Mouse (Mus musculus) intestine, embryonic 15.5 days (tissue): ENCODE measurements at regions not wholly inside any gene's neighbourhood (a gene's known extent, or its start where the extent isn't known, plus 50 kb on each side); places are given as distances from the start of the nearest gene placed in this dataset.

Experiments used
- ATAC-seq: fragments of 200-750 bp; cut with Nextera tagmentation; 2 replicates; pipeline ENCODE4 v1.8.0; 2017; ENCODE audit warnings: moderate TSS enrichment, moderate library complexity
- H3K27ac ChIP-seq: fragments of 300-500 bp; sonication (generic); 2 replicates; pipeline ENCODE4 v1.5.1; 2015; ENCODE audit warnings: mild to moderate bottlenecking, inconsistent platforms
- H3K27me3 ChIP-seq: fragments of 300-500 bp; sonication (generic); replicated peaks from 2 replicates; pipeline ENCODE4 v1.6.1; 2015; ENCODE audit warnings: inconsistent platforms
- H3K36me3 ChIP-seq: fragments of 300-500 bp; sonication (generic); 2 replicates; pipeline ENCODE4 v1.6.1; 2015; ENCODE audit warnings: inconsistent platforms
- H3K4me1 ChIP-seq: fragments of 300-500 bp; sonication (generic); replicated peaks from 2 replicates; pipeline ENCODE4 v1.6.1; 2015; ENCODE audit warnings: inconsistent platforms
- H3K4me2 ChIP-seq: fragments of 300-500 bp; sonication (generic); replicated peaks from 2 replicates; pipeline ENCODE4 v1.6.1; 2015; ENCODE audit warnings: mild to moderate bottlenecking, inconsistent platforms
- H3K4me3 ChIP-seq: fragments of 300-500 bp; sonication (generic); replicated peaks from 2 replicates; pipeline ENCODE4 v1.5.1; 2015; ENCODE audit warnings: inconsistent platforms
- H3K9ac ChIP-seq: fragments of 300-500 bp; sonication (generic); 2 replicates; pipeline ENCODE4 v1.6.1; 2015; ENCODE audit warnings: inconsistent platforms
- H3K9me3 ChIP-seq: fragments of 300-500 bp; sonication (generic); 2 replicates; pipeline ENCODE4 v1.6.1; 2016; ENCODE audit warnings: inconsistent platforms
- WGBS: fragments of 180-500 bp; shearing (Covaris S2); methylation state at CpG from one replicate; pipeline ENCODE4 v1.1.7; 2015; 5-methylcytosine and 5-hydroxymethylcytosine counted together

DNA sequence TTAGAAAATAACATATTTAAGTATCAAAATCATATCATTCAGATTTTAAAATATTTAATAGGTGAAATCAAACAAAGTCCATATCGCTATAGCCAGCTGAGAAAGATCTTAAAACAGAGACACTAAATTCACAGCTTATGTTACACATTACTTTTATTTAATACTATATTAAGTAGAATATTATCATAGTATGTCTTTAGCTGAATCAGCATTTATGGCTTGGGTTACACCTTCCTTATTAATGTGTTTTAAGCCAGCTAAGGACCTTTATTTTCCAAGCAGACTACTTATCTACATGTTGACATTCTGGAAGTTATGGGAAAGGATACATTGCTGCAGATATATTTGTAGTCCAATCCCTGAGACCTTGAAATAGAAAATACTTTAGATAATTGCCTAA is 684.9 kb upstream of the Adgrl4 start:
- Histone ChIP-seq H3K4me1 (no peaks in the 10 kb centered on the region), H3K36me3 (no peaks in the 10 kb centered on the region), H3K9me3 (no peaks in the 10 kb centered on the region), H3K27ac (no peak overlapping the region), H3K9ac (no peak overlapping the region), H3K4me3 (no peak overlapping the region), H3K27me3 (no peaks in the 10 kb centered on the region), H3K4me2 (no peak overlapping the region)
- WGBS, result 96% methylated on average over 1 of the region's 1 CpGs
- no peak for ATAC-seq

DNA sequence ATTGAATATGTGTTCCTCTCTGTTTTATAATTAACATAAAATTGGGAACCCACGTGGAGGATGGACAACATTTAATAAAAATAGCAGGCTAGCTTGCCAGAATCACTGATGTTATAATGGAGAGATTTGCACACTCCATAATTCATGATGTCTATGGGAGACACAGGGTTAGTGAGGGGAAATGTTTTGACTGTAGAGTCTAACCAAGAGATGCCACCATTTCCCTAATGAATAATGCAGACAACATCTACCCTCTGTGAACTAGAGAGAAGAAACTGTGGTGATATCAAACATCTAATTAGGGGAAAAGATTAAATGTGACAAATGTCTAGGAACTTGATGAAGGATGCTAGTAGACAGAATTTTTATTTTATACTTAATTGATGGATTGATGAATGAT is 677.8 kb upstream of the Adgrl4 start:
- Histone ChIP-seq H3K27ac (no peak overlapping the region), H3K9me3 (no peaks in the 10 kb centered on the region), H3K9ac (no peak overlapping the region), H3K4me2 (no peak overlapping the region), H3K27me3 (no peaks in the 10 kb centered on the region), H3K36me3 (no peaks in the 10 kb centered on the region), H3K4me1 (no peaks in the 10 kb centered on the region), H3K4me3 (no peak overlapping the region)
- no peak for ATAC-seq
- 58% methylated on average over 1 of the region's 1 CpGs for WGBS

DNA sequence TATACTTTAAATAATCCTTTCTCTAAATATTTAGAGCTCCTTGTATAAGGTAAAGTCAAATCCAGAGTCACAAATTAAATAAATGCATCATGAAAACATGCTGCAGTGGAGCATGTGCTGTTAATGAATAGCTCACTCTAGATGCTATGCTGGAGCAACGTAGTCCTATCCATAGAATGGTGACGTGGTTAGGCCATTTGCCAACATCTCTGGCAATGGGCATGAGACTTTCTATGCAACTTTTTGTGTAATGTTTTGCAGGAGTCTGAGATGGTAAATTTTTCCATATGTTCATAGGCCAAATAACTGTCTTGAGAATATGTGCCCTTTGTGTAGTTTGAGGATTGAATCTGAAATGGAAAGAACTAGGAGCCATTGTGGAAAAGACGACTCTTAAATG is 653.1 kb upstream of the Adgrl4 start:
- Histone ChIP-seq H3K9ac (no peak overlapping the region), H3K36me3 (no peaks in the 10 kb centered on the region), H3K27me3 (no peaks in the 10 kb centered on the region), H3K27ac (no peak overlapping the region), H3K9me3 (no peaks in the 10 kb centered on the region), H3K4me1 (no peaks in the 10 kb centered on the region), H3K4me2 (no peak overlapping the region), H3K4me3 (no peak overlapping the region)
- no peak for ATAC-seq
- 66% methylated on average over 3 of the region's 3 CpGs for WGBS

DNA sequence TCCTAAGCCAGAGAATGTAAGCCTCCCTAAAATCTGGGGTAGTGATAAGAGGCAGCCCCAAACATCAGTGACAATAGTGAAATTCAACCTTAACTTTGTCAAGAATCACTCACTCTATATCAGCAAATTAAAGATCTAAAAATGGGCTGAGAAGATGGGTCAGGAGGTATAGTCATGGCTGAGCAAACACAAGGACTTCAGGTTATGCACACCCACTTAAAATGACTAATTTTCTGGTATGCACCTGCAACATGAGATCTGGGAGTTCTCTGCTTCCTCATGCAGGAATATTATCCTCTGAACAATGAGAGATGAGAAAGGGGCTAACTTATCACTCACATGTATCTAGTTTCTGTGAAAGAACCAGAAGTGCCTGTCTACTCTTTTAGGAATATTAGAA is 619.9 kb upstream of the Adgrl4 start:
- no peak for ATAC-seq
- no peaks in the 10 kb centered on the region for H3K27me3 ChIP-seq
- H3K9me3 ChIP-seq, result no peaks in the 10 kb centered on the region
- H3K36me3 ChIP-seq, result no peaks in the 10 kb centered on the region
- H3K4me1 ChIP-seq, result no peaks in the 10 kb centered on the region
- no peak overlapping the region for H3K4me2 ChIP-seq
- no peak overlapping the region for H3K9ac ChIP-seq
- no peak overlapping the region for H3K4me3 ChIP-seq
- no peak overlapping the region for H3K27ac ChIP-seq

DNA sequence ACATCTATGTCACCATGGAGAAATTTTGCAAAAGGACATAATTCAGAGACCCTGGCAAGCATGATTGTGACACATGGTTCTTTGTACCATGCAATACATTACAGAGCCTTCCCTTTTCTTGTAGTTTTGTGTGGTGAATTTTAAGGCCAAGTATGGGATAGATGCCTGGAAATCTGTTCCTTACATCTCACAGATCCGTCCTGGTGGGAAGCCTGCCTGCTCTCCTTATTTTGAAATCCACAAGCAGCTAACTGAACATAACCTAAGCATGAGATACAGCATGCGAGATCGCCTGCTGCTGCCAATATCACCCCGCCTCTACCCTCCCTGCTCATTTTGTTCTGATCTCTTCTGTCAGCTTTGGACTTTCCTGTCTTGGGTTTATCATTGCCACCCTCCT is 618.3 kb upstream of the Adgrl4 start:
- no peaks in the 10 kb centered on the region for H3K4me1 ChIP-seq
- H3K4me3 ChIP-seq, result no peak overlapping the region
- H3K9me3 ChIP-seq, result no peaks in the 10 kb centered on the region
- no peak for ATAC-seq
- H3K27ac ChIP-seq, result no peak overlapping the region
- H3K9ac ChIP-seq, result no peak overlapping the region
- WGBS, result 85% methylated on average over 4 of the region's 4 CpGs
- no peak overlapping the region for H3K4me2 ChIP-seq
- no peaks in the 10 kb centered on the region for H3K36me3 ChIP-seq
- H3K27me3 ChIP-seq, result no peaks in the 10 kb centered on the region

DNA sequence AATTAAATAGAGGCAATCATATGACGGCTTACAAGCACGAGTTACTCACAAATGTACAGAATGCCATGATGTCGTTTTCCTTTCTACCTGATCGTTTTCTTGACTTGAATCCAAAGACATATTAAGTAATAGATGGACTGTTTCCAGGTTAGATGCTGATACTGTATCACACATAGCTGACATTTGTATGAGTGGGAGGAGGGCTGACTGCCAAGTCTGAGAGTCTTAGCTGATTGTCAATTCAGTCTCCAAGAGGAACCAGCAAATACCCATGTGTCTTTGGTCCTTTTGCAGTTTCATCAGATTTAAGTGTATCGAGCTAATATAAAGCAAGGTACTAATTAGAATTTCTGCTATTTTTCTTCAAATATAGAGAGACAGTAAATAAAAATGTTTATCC is 617.6 kb upstream of the Adgrl4 start:
- no peaks in the 10 kb centered on the region for H3K9me3 ChIP-seq
- no peak overlapping the region for H3K27ac ChIP-seq
- H3K4me1 ChIP-seq, result no peaks in the 10 kb centered on the region
- ATAC-seq, result no peak
- no peaks in the 10 kb centered on the region for H3K27me3 ChIP-seq
- no peaks in the 10 kb centered on the region for H3K36me3 ChIP-seq
- WGBS, result 80% methylated on average over 5 of the region's 5 CpGs
- no peak overlapping the region for H3K4me3 ChIP-seq
- no peak overlapping the region for H3K9ac ChIP-seq
- no peak overlapping the region for H3K4me2 ChIP-seq

DNA sequence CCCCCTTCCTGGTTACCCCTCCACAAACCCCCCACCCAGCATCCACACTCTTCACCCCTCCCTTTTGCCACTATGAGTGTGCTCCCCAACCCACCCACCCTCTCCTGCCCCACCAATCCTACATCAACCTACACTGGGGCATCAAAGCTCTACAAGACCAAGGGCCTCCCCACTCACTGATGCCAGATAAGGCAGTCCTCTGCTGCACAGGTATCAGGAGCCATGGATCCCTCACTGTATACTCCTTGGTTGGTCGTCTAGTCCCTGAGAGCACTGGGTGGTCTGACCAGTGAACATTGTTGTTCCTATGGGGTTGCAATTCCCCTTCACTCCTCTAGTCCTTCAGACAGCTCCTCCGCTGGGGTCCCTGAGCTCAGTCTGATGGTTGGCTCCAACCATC is 591.7 kb upstream of the Adgrl4 start:
- H3K27me3 ChIP-seq, result no peaks in the 10 kb centered on the region
- no peaks in the 10 kb centered on the region for H3K36me3 ChIP-seq
- H3K9ac ChIP-seq, result no peak overlapping the region
- no peak overlapping the region for H3K4me2 ChIP-seq
- no peak overlapping the region for H3K4me3 ChIP-seq
- no peak overlapping the region for H3K27ac ChIP-seq
- WGBS, result 81% methylated on average over 2 of the region's 2 CpGs
- no peak for ATAC-seq
- H3K9me3 ChIP-seq, result no peaks in the 10 kb centered on the region
- H3K4me1 ChIP-seq, result no peaks in the 10 kb centered on the region

DNA sequence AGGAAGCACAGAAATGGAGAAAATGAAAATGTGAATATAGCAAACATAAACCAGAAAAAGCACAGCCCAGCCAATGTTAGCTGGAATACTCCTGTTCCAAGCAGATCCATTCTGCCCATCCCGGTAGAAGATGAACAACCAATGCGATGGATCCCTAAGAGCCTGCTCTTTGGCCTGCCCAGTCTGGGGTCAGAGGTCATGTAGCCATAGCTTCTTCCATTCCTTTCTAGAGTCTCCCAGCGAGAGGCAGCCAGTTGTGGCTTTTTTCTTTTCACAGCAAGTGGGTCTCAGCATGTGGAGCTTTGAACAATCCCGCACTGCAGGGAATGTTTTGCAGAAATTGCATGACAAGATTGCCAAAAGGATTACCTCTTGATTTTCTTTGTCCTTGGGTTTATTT is 585.6 kb upstream of the Adgrl4 start:
- ATAC-seq, result no peak
- no peak overlapping the region for H3K9ac ChIP-seq
- H3K27me3 ChIP-seq, result no peaks in the 10 kb centered on the region
- no peaks in the 10 kb centered on the region for H3K4me1 ChIP-seq
- no peak overlapping the region for H3K4me3 ChIP-seq
- H3K4me2 ChIP-seq, result no peak overlapping the region
- H3K9me3 ChIP-seq, result no peaks in the 10 kb centered on the region
- 62% methylated on average over 4 of the region's 4 CpGs for WGBS
- no peak overlapping the region for H3K27ac ChIP-seq
- H3K36me3 ChIP-seq, result no peaks in the 10 kb centered on the region

DNA sequence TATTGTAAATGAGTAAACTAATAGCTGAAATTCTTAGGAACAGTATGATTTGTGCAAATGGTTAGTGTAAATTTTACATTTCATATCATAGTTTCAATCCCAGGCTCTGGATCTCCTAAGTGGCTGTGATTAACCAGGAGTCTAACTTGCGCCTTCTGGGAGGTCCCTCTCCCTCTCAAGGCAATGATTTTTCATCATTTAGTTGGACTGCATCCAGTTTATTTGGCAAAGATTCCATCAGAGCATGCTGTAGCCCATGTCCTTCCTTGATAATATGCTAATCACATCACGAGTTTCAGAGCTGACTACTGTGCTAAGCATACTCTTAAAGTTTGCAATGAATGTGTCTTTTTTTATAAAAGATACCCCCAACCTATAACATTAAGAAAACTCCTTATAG is 541.0 kb upstream of the Adgrl4 start:
- H3K9me3 ChIP-seq, result no peaks in the 10 kb centered on the region
- H3K4me3 ChIP-seq, result no peak overlapping the region
- H3K4me2 ChIP-seq, result no peak overlapping the region
- H3K9ac ChIP-seq, result no peak overlapping the region
- WGBS, result 58% methylated on average over 2 of the region's 2 CpGs
- no peak for ATAC-seq
- H3K27me3 ChIP-seq, result no peaks in the 10 kb centered on the region
- no peak overlapping the region for H3K27ac ChIP-seq
- H3K4me1 ChIP-seq, result no peaks in the 10 kb centered on the region
- no peaks in the 10 kb centered on the region for H3K36me3 ChIP-seq

DNA sequence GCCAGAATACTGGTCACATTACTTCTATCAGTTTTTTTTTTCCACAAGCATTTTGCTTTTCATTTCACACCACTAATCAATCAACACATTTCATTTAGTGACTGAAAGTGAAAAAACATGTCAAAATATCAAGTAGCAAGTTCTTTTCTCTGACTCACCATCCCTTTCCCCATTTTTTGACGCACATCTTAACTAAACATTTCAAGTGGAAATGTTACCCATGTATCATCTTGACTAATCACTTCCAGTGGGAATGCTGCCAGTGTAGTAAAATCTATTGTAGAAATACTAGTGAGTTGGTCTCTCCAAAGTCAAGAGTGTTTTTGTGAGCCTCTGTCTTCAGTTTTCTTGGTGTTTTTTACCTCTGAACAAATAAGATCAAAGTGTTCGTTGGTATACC is 527.6 kb upstream of the Adgrl4 start:
- ATAC-seq, result no peak
- Histone ChIP-seq H3K9me3 (no peaks in the 10 kb centered on the region), H3K4me2 (no peak overlapping the region), H3K4me3 (no peak overlapping the region), H3K4me1 (no peaks in the 10 kb centered on the region), H3K27me3 (no peaks in the 10 kb centered on the region), H3K27ac (no peak overlapping the region), H3K9ac (no peak overlapping the region), H3K36me3 (no peaks in the 10 kb centered on the region)
- 69% methylated on average over 2 of the region's 2 CpGs for WGBS

DNA sequence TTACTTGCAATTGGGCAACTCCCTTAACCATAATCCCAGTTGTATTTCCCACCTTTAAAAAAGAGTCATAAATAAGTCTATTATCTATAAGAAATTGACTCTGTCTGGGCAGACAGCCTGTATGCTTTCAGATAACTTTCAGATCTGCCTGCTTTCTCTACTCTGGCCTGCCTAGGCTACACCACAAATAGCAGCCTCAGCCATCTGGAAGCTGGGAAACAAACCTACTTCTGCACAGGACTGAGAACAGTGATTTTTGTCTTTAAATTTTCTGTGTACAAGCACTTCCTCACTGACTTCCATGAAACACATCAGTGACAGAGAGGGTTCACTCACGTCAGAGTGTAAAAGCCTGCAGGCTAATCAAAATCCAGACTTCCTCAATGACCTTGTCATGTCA is 482.8 kb upstream of the Adgrl4 start:
- no peak for ATAC-seq
- Histone ChIP-seq H3K27ac (no peak overlapping the region), H3K36me3 (no peaks in the 10 kb centered on the region), H3K9ac (no peak overlapping the region), H3K4me2 (no peak overlapping the region), H3K27me3 (no peaks in the 10 kb centered on the region), H3K4me3 (no peak overlapping the region), H3K4me1 (no peaks in the 10 kb centered on the region), H3K9me3 (no peaks in the 10 kb centered on the region)
- WGBS, result 60% methylated on average over 1 of the region's 1 CpGs

DNA sequence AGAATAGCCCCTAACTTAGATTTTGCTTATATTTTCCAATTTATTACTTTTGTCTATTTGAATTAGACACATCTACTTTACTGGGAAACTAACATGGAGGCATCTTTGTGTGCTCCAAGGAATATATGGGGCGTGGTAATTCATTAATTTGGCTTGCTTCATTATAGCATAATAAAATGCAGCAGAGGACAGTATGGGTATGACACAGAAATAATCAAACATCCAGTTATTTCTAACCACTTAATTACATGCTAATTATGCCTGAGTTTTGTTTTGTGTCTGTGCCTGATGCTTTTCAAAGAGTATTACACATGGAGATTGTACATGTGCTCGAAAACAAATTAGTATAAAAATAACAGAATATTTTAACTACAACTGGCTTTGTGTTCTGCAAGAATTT is 438.0 kb upstream of the Adgrl4 start:
- no peak for ATAC-seq
- 86% methylated on average over 2 of the region's 2 CpGs for WGBS
- no peak overlapping the region for H3K9ac ChIP-seq

DNA sequence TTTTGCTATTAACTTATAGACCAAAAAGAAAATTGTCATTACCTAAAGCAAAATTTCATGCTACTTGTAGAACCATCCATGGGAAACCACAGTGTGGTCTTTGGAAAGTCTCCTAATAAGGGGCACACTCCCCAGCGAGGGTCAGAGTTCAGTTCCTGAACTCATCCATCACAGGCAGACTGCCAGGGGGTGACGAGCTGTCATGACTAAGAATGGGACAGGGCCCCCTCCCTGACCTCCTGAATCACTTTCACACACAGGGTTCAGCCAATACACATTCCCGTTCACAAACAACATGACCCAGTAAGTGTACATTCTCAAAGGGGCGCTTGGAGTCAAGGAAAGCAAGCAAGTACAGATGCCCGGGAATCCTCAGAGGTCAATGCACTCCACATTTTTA is 437.5 kb upstream of the Adgrl4 start:
- no peaks in the 10 kb centered on the region for H3K4me1 ChIP-seq
- H3K9ac ChIP-seq, result no peak overlapping the region
- H3K4me2 ChIP-seq, result no peak overlapping the region
- no peaks in the 10 kb centered on the region for H3K27me3 ChIP-seq
- no peak for ATAC-seq
- H3K36me3 ChIP-seq, result no peaks in the 10 kb centered on the region
- H3K9me3 ChIP-seq, result no peaks in the 10 kb centered on the region
- H3K4me3 ChIP-seq, result no peak overlapping the region
- H3K27ac ChIP-seq, result no peak overlapping the region
- WGBS, result 33% methylated on average over 5 of the region's 5 CpGs

More for the DNA sequence above, 438.0 kb upstream of the Adgrl4 start:
- Histone ChIP-seq H3K9me3 (no peaks in the 10 kb centered on the region), H3K27ac (no peak overlapping the region), H3K4me1 (no peaks in the 10 kb centered on the region), H3K27me3 (no peaks in the 10 kb centered on the region), H3K36me3 (no peaks in the 10 kb centered on the region), H3K4me3 (no peak overlapping the region), H3K4me2 (no peak overlapping the region)

DNA sequence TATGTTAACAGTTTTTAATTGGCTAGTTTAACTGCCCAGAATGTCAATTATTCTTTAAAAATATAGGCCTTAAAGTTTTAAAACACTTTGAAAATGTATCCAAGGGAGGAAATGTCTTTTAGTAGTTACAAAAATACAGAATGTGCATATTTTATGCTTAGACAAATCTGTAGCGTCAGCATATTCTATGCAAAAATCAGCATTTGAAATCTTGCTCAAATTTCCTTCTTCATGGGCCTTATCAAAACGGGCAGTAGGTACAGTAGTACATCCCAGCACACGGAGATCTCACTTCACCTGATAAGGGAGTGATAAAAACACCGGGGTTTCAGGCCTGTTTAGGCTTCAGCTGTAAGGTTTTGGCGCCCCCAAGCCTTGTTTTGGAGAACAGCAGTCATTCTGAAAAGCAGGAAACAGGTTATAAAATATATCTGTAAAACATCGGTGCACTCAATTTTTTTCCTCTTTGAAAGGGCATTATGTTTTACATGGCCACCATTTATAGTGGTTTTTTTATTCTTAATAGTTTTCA is 435.7 kb upstream of the Adgrl4 start:
- Histone ChIP-seq H3K27ac (no peak overlapping the region), H3K4me2 (no peak overlapping the region), H3K4me1 (no peaks in the 10 kb centered on the region), H3K9ac (no peak overlapping the region), H3K9me3 (no peaks in the 10 kb centered on the region), H3K36me3 (no peaks in the 10 kb centered on the region), H3K27me3 (no peaks in the 10 kb centered on the region), H3K4me3 (no peak overlapping the region)
- ATAC-seq, result no peak
- 25% methylated on average over 6 of the region's 6 CpGs for WGBS
